Mouse (Mus musculus): Measurements from ENCODE around the gene Vmp1.

Vmp1 gene

GRCm38 (mm10) chr11:86600209-86600557 lies 83.5 kb downstream of the Vmp1 start:
- DNase-seq (ENCODE audit: low spot score), result no peak

- DNase-seq (ENCODE audit: low spot score), result no peak
Observed at GRCm38 (mm10) chr11:86599378-86600208, 84.0 kb downstream of the Vmp1 start.

- DNase-seq (ENCODE audit: low spot score), result no peak
Observed at GRCm38 (mm10) chr11:86598572-86598971, 85.1 kb downstream of the Vmp1 start.

- no peak for DNase-seq (ENCODE audit: low spot score)
Observed at GRCm38 (mm10) chr11:86598154-86598553, 85.5 kb downstream of the Vmp1 start.

- no peak for DNase-seq (ENCODE audit: low spot score)
Observed at GRCm38 (mm10) chr11:86596976-86597375, 86.7 kb downstream of the Vmp1 start.

GRCm38 (mm10) chr11:86596187-86596960 lies 87.3 kb downstream of the Vmp1 start:
- DNase-seq (ENCODE audit: low spot score), result no peak

- no peak for DNase-seq (ENCODE audit: low spot score)
Observed at GRCm38 (mm10) chr11:86595366-86595765, 88.3 kb downstream of the Vmp1 start.

GRCm38 (mm10) chr11:86594188-86594876 lies 89.3 kb downstream of the Vmp1 start:
- DNase-seq (ENCODE audit: low spot score), result no peak

- no peak for DNase-seq (ENCODE audit: low spot score)
Observed at GRCm38 (mm10) chr11:86593443-86593842, 90.2 kb downstream of the Vmp1 start.

GRCm38 (mm10) chr11:86592993-86593392 lies 90.6 kb downstream of the Vmp1 start:
- DNase-seq (ENCODE audit: low spot score), result no peak

- DNase-seq (ENCODE audit: low spot score), result no peak
Observed at GRCm38 (mm10) chr11:86591931-86592616, 91.6 kb downstream of the Vmp1 start.

- no peak for DNase-seq (ENCODE audit: low spot score)
Observed at GRCm38 (mm10) chr11:86591301-86591845, 92.3 kb downstream of the Vmp1 start.

- DNase-seq (ENCODE audit: low spot score), result no peak
Observed at GRCm38 (mm10) chr11:86590579-86590978, 93.1 kb downstream of the Vmp1 start.

GRCm38 (mm10) chr11:86590066-86590465 lies 93.6 kb downstream of the Vmp1 start:
- no peak for DNase-seq (ENCODE audit: low spot score)

GRCm38 (mm10) chr11:86588583-86589298 lies 94.9 kb downstream of the Vmp1 start:
- DNase-seq (ENCODE audit: low spot score), result no peak

GRCm38 (mm10) chr11:86587830-86588229 lies 95.8 kb downstream of the Vmp1 start:
- DNase-seq (ENCODE audit: low spot score), result no peak

GRCm38 (mm10) chr11:86586868-86587792 lies 96.5 kb downstream of the Vmp1 start:
- no peak for DNase-seq (ENCODE audit: low spot score)

- DNase-seq (ENCODE audit: low spot score), result no peak
Observed at GRCm38 (mm10) chr11:86586177-86586867, 97.3 kb downstream of the Vmp1 start.

- no peak for DNase-seq (ENCODE audit: low spot score)
Observed at GRCm38 (mm10) chr11:86585598-86585984, 98.0 kb downstream of the Vmp1 start.
